Mouse (Mus musculus): ENCODE results near the gene Cep170.

GRCm38 (mm10) chr1:176762295-176762694 is 51.6 kb downstream of the Cep170 start:
- TF ChIP-seq POLR2A (IDR thresholded peaks at IDR 0.05; ENCODE audit: insufficient read depth, low read depth, low read length) (no peak), CTCF (IDR thresholded peaks at IDR 0.05; ENCODE audit: insufficient read depth, low read depth, low read length) (no peak)

Measured in olfactory bulb, adult 2 months (tissue).